ENCODE assay signal across 8 mouse cellular contexts in genomic region chr15:102326022-102326576, GRCm38 (mm10). TPM values are rescaled to one million over a fixed set of nuclear protein-coding genes. Genes with fewer than 3 reads are reported as not detected.
DNase-seq lines count a peak whose midpoint lies in the region; ATAC-seq lines count a peak whose summit lies in the region.

Gene Pfdn5 (plus strand): TSS chr15:102326116.

- DNase-seq in adrenal gland, adult 2 months = peak; percentile 91
- peak; percentile 96 for DNase-seq in embryo, embryonic 11 days
- peak; percentile 83 for DNase-seq in gastrocnemius, postnatal 25 days
- DNase-seq in left cerebral cortex, postnatal 10 days (ENCODE audit: extremely low spot score in 1 of 2, low spot score in 2 of 2) = peak; percentile 79 to 90
- peak; percentile 90 to 92 for DNase-seq in right cerebral cortex, postnatal 10 days (ENCODE audit: low spot score in 2 of 2)
- DNase-seq in urinary bladder, postnatal 14 days (ENCODE audit: low spot score) = peak; percentile 89

- intact Hi-C loops in left cerebral cortex, postnatal 10 days (cut with DNase I) = no loop called here

- peak; percentile 96 for ATAC-seq in inflammation-experienced regulatory T-cells, adult 6 months
- peak; percentile 100 for ATAC-seq in megakaryocyte progenitor cell, adult 5-6 weeks (replicated peaks; ENCODE audit: poor library complexity)

RNA-seq across cellular contexts. Expression of gene Pfdn5, which starts in this region (rescaled TPM):
- total RNA-seq in adrenal gland, adult 2 months (2021) = 100 to 1,000 TPM; 416 to 441 TPM
- 19.1 and 19.8 TPM in 2 replicates for polyA plus RNA-seq in adrenal gland, adult 2 months (2012; rRNA removed)
- 100 to 1,000 TPM; 189 to 204 TPM for total RNA-seq in gastrocnemius, postnatal 25 days (2021)
- polyA plus RNA-seq in inflammation-experienced regulatory T-cells, adult 6 months (2017; shearing (Covaris generic)) = 1,000 to 10,000 TPM in 2 of 3 experiments, 100 to 1,000 TPM in 1; 936 to 1,841 (median 1,443) TPM
- total RNA-seq in left cerebral cortex, postnatal 10 days (2021) = 100 to 1,000 TPM; 344 to 355 TPM
- 345 and 346 TPM in 2 replicates for total RNA-seq in megakaryocyte progenitor cell, adult 5-6 weeks (2015)
- total RNA-seq in megakaryocyte progenitor cell, adult 5-6 weeks (2017) = 343 and 379 TPM in 2 replicates

Comparison
In these comparisons a context has a peak if more than half of its experiments do, and no peak if none do; other contexts are left out.
1. Peak in every context shown above with its lines: DNase-seq and ATAC-seq.
2. RNA of gene Pfdn5 (polyA plus RNA-seq): 936 to 1,841 TPM in inflammation-experienced regulatory T-cells, adult 6 months; 19.1 to 19.8 TPM in adrenal gland, adult 2 months; every median in the first group is over 10 times any median in the second.